Mouse (Mus musculus): ENCODE measurements at regions not wholly inside any gene's neighbourhood (a gene's known extent, or its start where the extent isn't known, plus 50 kb on each side); places are given as distances from the start of the nearest gene placed in this dataset.

DNA sequence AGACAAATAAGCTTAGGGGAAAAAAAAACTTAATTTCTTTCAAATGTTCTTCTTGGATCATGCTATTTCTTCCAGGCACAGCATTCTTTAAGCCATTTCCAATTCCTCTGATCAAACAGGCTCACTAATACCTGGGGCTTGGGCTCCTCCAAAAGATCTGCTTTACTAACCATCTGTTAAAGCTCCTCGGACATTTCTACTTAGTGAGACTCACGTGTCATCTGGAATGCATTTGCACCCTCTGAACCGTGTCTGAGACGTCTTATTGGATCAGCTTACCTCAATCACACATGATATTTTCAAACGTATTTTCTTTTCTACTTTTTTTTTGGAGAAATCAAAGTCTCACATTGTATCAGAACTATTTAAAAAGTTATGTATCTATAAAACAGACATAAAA is 132.4 kb downstream of the Npr3 start:
- DNase-seq (ENCODE audit: low read depth) = no peak

DNA sequence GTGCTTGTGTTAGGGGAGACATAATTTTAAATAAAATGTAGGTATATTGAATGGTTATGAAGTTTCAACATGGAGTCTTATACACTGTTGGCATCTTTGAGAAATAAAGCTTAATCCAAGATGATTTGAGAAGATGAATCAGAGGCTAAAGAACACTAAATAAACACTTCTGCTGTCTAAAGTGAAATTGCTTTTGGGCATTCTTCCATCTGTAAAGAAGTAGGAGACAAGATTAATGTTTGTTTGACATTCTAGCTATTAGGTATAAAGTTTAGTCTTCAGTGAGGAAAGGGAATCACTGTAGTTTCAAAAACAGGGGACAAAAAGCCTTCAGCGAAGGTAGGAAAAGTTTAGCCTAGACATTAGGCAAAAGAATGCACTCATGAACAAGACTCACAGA is 136.5 kb downstream of the Npr3 start:
- DNase-seq (ENCODE audit: low read depth) = no peak

DNA sequence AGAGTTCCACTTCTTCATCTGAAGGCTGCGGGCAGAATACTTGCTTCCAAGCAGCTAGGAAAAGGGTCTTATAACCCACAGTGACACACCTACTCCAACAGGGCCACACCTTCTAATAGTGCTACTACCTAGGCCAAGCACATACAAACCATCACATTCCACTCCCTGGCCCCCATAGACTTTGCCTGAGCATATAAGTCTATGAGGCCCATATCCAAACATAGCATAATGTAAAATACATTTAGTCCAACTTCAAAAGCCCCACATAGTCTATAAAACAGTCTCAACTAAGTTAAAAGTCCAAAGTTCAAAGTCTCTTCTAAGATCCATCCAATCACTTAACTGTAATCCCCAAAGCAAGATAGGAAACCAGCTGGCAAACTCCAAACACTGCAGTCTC is 149.1 kb downstream of the Npr3 start:
- DNase-seq (ENCODE audit: low read depth) = no peak

DNA sequence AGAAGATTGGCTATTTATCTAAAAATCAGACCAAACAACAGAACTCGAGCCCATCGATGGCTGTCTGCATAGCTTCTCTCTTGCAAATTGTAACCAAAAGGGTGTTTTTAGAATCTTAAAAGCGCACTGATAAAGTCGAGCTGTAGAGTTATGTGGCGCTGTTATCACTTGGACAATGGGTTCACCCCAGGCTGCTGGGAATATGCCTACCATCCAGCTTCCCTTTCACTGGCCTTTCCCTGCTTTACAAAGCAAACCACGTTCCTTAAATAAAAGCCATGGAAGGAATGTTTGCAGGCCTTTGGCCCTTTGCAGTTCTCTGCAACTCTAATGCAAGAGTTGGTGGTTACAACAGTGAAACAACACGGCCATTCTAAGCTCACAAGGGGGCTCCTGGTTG is 150.3 kb downstream of the Npr3 start:
- DNase-seq (ENCODE audit: low read depth) = no peak

DNA sequence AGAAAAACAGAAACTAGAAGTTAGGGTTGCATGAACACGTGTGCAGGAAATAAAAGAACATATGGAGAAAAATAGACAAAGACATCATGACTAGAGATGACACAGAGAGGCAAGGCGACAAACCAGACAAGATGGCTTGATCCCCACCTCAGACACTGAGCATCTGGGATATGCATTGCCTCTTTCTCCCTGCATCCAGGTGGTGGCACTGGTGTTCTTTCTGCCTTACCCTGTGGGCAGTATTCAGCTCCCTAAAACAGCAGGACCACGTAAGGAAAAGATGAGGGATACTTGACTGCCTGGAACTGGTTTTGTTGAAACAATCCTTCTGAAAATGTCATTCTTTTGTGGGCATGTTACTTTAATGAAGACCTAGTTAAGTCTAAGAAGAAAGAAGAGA is 153.9 kb downstream of the Npr3 start:
- DNase-seq (ENCODE audit: low read depth) = no peak

DNA sequence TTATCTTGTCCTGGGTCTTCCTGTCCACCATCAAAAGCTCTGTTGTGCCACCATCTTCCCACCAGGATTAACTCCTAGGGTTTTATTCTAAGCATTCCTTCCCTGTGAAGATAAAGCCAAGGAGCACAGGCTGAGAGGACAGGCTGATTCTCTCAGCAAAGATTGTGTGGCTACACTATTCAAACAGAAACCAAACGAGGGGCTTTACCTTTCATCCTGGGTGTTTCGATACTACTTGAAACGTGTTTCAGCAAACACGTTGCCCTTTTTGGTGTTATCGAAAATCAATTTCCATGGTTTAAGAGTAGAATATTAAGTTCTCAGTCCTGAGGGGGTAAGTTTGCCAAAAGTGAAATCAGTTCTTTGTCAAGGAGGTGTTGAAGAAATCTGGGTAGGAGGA is 156.2 kb downstream of the Npr3 start:
- no peak for DNase-seq (ENCODE audit: low read depth)

DNA sequence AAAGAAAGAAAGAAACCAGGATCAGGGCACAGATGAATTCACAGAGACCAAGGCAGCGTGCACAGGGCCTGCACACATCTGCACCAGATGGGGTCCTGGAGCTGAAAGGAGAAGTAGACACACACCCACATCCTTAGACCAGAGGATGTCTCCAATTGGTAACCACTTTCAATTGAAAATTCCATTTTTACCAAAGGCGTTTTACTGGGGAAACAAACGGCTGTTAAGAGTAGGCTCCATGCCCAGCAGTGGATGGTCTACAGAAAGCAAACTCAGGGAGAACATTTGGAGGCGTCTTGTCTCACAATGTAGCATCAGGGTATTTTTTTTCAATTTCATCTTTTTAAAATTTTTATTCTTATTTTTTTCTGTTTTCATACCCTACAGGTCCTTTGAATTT is 157.6 kb downstream of the Npr3 start:
- no peak for DNase-seq (ENCODE audit: low read depth)

DNA sequence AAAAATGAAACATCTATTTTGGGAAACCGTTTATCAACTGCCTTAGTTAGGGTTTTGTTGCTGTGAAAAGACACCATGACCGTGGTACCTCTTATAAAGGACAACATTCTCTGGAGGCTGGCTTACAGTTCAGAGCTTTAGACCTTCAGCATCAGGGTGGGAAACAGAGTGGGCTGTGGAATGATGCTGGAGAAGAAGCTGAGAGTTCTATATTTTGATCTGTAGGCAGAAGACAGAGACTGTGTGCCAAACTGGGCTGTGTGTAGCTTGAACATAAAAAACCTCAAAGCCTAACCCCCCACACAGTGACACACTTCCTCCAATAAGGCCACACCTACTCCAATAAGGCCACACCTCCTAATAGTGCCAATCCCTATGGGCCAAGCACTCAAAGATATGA is 158.8 kb downstream of the Npr3 start:
- no peak for DNase-seq (ENCODE audit: low read depth)

DNA sequence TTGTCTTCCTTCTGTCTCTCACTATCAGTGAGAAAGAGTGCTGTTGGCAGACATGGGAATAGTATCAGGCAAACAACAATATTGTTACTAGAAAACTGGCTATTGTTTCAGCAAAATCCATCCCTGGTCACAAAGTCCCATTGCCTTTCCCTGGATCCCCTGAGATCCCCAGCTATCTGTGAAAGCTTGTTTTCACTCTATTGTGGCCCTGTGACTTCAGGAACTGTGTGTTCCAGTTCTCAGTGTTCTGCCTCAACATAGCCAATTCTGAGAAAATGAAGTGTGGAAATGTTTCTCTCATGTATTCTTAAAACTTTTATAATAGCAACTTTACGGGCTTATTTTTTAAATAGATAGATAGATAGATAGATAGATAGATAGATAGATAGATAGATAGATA is 160.3 kb downstream of the Npr3 start:
- DNase-seq (ENCODE audit: low read depth) = no peak

DNA sequence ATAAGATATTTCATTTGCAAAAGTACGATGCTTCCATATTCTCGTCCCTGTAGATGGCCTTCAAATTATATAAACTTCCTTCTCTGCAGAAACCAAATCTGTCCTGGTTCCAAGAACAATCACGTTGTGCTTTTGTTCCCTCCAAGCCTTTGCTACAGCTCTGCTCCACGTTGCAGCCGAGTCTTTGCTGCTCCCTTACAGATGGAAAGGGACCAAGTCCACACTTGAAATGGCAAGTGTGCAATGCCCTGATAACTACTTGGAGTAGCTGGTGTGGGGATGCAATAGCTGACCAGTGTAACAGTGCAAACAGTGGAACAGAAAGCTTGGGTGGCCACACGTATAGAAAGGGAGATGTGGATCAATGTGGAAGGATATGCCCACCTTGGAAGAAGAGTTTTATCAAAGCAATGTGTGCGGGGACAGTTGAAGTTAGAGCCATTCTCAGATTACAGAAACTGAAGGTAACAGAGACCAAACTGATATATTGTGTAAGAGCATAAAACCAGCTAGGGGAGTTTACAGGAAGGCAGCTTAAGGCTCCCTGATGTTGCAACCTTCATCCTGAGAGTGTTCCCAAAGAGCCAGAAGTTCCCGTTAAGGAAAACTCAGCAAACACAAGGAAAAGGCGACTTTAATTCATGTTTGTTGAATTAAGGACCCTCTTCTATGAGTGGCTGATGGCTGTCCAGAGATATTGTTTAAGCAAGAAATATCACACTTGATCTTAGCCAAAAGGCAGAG is 161.3 kb downstream of the Npr3 start:
- DNase-seq (ENCODE audit: low read depth) = no peak

DNA sequence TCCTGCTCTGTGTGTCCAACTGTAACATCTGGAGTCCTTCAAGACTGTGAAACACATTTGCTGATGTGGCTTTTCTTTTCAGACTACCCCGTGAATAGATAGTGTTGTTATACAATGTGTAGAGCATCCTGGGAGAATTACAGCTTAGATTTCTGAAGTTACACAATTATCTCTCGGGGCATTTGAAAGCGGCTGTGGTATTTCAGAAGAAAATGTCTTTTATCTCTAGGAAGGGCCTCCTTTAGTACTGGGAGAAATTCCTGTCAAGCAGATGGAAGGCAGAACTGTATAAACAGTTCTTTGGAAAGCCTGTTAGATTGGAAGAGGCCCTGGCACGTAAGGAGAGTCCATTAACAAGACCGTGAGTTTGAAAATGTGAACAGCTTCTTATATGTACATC is 162.2 kb downstream of the Npr3 start:
- no peak for DNase-seq (ENCODE audit: low read depth)

DNA sequence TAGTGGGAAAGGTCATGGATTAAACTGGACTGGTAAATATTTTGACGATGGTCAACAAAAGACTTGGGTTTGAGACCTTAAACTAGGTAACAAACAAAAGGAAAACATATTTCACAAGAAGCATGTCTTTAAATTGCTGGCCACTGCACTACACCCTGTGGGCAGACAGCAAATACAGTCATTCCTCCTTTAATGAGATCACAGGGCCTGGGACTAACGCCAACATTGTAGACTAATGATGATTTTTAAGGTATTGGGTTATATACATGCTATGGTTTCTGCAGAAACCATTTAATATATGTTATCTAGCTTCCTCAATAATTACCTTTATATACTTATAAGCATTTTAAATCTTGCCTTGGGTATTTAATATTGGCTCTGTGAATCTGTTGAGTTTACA is 162.8 kb downstream of the Npr3 start:
- no peak for DNase-seq (ENCODE audit: low read depth)

DNA sequence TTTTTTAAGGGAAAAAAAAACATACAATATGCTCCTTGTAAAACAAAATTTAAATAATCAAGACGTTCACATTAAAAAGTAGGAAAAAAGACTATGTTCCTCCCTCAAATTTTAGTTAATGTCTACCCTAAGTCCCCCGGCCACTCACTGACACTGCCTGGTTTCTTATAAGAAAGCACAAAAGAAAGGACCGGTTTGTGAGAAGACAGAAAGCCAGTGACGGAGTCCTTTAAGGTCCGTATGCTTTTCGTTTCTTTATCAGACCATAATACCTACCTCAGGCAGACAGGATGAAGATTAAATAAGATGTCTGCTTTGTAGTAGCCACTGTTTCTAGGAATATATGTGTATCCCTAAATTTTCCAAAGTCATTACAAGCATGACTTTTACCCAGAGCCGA is 164.3 kb downstream of the Npr3 start:
- DNase-seq (ENCODE audit: low read depth) = no peak

DNA sequence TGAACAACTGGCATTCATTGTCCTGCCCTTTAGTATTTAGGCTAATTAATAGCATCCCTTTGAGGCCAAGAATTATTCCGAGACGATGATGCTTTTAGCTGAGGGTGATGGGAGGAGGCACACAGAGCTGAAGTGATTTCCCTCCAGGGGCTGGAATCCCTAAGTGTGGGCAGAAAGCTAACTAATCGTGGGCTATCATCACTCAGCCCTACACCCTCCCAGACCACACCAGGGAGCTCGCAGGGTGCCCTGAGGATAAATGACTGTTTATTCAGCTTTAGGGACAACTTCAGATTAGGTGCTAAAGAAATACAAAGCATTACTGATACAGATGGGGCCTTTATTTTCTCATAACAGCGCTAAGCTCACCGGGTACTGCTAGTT is 164.7 kb downstream of the Npr3 start:
- no peak for DNase-seq (ENCODE audit: low read depth)

DNA sequence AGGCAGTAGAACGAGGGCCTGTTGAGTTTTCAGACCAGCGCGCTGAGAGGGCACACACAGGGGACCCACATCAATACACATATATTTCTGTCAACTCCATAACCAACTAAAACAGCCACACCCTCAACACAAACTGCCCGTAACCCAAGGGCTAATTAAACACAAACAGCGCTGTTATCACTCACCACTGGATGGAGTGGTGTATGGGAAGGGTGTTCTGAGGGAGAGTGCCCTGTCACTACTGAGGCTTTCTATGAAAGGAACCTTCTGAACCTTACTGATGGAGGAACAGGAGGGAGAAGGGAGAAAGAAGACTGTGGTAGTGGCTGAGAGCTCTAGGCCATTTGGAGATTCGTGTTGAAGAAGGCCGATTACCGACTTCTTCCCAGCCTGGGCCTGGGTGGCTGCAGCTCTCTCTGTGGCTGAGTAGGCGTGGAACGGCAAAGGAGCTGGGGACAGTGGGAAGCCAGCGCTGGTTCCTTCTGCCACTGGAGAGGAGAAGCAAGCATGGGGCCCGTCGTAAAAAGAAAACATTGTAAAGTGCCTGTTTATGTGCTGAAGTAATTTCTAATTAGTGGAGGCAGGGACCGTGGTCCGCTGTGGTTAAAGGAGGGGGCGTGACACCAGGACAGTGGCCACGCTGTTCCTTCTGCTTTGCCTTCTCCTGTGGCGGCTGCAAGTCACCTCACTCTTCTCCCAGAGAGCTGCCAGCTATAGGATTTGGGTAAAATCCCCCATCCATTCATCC is 165.3 kb downstream of the Npr3 start:
- no peak for DNase-seq (ENCODE audit: low read depth)

DNA sequence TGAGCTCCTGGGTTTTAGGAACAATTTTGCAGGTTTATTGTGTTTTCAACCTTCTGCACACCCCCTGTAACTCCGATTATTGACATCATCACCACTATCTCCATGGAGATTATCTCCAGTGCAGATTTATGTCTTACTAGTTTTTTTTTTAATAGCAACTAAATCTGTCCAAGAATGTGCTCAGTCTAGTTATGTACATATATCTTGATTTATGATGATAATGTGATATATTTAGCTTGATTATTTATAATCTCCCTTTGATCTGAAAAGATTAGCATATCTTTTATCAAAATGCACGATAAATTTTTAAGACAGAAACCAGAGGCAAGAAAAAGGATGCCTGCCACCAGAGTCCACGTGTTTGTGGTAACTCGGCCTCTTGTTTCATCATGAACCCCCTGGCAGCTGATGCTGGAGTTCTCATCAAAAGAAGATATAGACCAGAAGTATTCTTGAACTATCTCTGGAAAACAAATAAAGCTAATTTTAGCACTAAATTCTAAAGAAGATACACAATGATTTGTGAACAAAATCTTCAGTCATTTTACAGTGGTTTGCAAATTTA is 169.6 kb downstream of the Npr3 start:
- DNase-seq (ENCODE audit: low read depth) = no peak

DNA sequence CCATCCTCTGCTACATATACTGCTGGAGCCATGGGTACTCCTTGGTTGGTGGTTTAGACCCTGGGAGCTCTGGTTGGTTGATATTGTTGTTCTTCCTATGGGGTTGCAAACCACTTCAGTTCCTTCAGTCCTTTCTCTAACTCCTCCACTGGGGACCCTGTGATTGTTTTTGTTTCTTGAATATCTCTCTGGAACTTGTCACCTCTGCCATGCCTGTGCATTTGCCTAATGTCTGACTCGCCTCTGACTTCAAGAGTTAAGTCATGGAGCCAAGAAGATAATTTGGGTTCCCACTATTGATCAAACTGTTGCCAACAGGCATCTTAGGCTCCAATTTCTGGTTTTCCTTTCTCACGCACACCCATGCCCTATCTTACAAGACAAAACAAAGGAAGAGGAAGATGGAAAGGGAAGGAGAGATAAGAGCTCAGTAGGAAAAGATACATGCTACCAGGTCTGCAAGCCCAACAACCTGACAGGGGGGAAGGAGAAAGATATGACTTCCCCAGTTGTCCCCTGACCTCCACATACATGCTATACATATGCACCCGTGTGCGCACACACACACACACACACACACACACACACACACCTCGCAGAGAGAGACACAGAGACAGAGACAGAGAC is 172.3 kb downstream of the Npr3 start:
- DNase-seq (ENCODE audit: low read depth) = no peak

DNA sequence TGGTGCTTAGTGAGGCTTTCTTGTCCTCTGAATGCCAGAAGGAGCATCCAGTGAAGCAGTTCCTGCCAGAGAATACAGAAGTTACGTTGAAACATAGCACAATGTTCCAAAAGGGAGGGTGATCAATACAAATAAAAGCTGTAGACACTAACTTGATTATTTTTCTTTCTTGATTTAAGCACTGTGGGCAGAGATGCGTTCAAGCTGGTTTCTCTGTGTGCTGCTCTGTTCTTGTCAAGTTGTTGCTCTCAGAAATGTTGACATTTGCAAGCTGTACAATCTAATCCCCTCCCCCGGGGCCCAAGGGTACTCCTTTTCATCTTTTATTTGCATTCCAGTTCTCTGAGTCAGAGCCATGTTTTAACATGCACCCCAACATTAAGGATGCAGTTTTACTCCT is 177.7 kb downstream of the Npr3 start:
- DNase-seq (ENCODE audit: low read depth) = no peak

DNA sequence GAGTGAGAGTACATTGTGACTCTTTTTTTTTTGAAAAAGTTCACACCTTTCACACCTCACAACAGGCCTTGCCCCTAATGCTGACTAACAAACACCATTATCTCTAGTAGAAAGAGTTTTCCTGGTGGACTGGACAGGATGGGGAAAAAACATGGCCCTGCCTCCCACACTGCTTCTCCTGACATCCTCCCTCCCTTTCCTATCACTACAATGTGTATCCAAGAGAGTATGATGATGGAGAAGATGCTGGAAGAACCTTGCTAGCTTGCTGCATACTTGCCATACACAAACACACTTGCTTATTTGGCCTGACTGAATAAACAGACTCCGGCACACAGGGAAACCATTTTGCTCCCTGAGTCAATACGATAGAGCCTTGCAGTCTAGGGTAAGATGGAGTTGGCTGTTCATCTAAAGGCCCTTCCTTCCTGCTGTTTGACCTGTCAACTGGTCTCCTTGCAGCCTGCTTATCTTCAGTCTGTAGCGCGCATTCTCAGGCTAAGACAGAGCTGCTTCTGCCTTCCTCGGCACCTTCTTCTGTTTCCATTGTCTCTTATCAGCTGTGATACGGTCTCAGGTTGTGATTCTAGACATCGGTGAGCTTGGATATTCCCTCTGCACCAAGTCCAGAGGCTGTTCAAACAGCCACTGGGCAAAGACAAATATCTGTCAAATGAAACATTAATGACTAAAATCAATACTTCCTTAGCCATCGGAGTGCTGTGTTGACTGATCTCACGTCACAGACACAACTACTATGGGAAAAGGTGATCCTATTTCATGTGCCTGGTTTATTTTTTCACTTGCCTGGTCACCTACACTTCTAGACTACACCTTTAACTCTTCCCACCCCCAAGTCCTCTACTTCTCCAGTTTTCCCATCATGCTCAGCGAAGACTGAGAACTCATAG is 181.2 kb downstream of the Npr3 start:
- no peak for DNase-seq (ENCODE audit: low read depth)

DNA sequence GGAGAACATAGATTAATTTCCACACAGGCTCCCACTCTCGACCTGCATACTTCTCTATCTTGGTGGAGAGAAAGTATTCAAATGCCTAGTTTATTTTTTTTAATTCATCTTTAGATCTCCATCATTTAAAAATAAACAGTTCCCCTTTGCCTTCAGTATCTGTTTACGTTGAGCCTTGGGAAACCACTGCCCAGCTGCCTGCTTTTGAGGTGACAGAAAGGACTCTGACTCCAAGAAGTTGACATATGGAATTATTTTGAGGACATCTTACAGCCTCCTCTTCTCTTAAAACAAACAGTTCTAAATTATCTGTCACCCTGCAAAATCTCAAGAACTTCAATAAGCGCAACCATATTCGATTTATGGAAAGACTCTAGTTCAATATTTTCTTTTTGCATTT is 186.4 kb downstream of the Npr3 start:
- no peak for DNase-seq (ENCODE audit: low read depth)

DNA sequence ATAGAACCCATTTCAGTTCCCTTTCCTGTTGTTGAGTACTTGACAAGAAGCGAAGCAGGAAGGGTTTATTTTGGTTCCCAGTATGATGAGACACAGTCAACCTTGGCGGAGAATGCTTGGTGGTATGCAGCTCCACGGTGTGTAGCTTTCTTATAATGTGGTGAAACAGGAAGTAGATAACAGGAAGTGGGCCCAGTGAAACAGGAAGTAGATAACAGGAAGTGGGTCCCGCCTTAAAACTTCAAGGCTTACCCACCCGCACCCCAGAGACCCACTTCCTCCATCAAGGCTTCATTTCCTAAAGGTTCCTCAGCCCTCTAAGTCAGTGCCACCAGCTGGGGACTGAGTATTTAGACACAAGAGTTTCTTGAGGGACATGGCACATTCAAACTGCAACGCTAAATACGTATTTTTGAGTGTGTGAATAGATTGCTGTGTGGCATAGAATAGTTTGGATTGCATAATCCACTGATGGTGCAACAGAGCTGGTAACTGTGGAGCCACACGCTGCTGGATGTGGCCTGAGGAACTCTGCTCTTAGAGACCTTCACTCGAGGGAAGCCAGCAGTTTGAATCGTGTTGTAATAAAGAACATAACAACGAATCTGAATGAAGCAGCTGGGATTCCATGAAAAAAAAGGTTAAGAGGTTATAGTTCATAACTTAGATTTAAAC is 190.8 kb downstream of the Npr3 start:
- DNase-seq (ENCODE audit: low read depth) = peak; percentile 7
